Mouse (Mus musculus): ENCODE results near the gene Xylb. TPM values are rescaled to one million over a fixed set of nuclear protein-coding genes. Genes with fewer than 3 reads are reported as not detected.
A peak's percentile ranks its signal among the peaks of the same experiment; 100 is the strongest.

Gene Xylb
- 2.8 and 3.0 TPM in 2 replicates for polyA plus RNA-seq (2015; fragmentation: Nextera tagmentation; extraction: Ambion mirVana)

DNA sequence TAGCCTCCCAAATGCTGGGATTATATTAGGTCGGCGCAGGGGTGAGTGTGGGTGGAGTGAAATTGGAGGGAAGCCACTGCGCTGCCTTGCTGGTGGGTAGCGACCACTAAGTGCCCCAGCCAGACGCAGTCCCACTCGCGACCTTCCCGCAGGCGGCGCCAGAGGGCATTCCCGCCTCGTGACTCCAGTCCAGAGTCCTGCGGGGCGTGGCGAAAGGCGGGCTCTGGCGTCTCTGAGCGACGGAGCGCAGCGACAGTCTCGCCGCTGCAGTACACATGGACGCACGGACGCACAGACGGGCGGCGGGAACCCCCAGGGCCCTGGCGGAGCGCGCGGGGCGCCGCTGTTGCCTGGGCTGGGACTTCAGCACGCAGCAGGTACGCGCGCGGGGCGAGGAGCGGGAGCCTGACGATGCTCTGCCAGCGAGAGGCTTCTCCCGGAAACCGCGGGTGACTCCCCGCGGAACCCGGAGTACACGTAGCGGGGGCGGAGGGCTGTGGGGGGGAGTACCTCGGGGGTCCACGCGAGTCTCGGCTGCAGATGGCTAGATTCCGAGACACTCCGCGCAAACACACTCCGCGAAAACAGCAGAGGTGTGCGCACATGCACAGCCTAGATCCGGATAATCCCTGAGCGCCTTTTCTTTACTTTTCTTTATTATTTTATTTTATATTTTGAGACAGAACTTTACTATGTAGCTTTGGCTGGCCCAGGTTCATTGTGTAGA lies at the start of gene Xylb:
Gene Xylb (plus strand): TSS at position 51 of the 727 bp plus-strand sequence.
- Histone ChIP-seq H3K27me3 (replicated peaks) (no peaks in the 10 kb centered on the region), H3K36me3 (no peaks in the 10 kb centered on the region), H3K9me3 (replicated peaks) (no peaks in the 10 kb centered on the region), H3K4me2 (peak within 1 kb of the TSS; percentile 93), H3K9ac (replicated peaks) (peak within 1 kb of the TSS; percentile 60), H3K27ac (replicated peaks) (peak within 1 kb of the TSS; percentile 38), H3K4me1 (peaks cover 10% of the 10 kb centered on the region; the same call in 1 of the 2 replicates), H3K4me3 (replicated peaks) (peak within 1 kb of the TSS; percentile 66)
- 3% methylated on average over 64 of the region's 65 CpGs for WGBS
- ATAC-seq (ENCODE audit: low FRiP score): peak; percentile 89

DNA sequence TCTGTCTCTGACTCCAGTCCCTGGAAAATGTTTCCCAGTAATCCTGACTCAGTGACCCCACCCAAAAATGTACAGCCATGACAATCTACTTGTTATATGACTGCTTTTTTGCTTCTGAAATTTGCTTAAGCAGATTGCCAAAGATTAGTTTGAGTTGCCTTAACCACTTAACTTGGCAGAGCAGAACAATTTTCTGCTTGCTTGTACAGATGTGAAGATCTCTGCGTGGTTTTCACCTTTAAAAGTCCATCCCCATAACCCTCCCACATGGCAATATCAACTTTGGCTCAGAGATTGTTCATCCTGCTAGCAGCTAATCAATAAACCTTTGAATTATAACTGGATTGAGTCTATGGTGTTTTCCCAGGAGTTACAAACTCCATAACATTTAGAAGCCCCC lies 48.1 kb upstream of the Xylb start:
- Histone ChIP-seq H3K4me3 (replicated peaks) (no peak overlapping the region), H3K9me3 (replicated peaks) (no peaks in the 10 kb centered on the region), H3K4me1 (0 out of 2 replicates have a peak, but pooled peaks cover 3% of the 10 kb centered on the region), H3K36me3 (no peaks in the 10 kb centered on the region), H3K9ac (replicated peaks) (no peak overlapping the region), H3K4me2 (no peak overlapping the region), H3K27ac (replicated peaks) (no peak overlapping the region), H3K27me3 (replicated peaks) (no peaks in the 10 kb centered on the region)
- 85% methylated on average over 1 of the region's 1 CpGs for WGBS
- ATAC-seq (ENCODE audit: low FRiP score): no peak

DNA sequence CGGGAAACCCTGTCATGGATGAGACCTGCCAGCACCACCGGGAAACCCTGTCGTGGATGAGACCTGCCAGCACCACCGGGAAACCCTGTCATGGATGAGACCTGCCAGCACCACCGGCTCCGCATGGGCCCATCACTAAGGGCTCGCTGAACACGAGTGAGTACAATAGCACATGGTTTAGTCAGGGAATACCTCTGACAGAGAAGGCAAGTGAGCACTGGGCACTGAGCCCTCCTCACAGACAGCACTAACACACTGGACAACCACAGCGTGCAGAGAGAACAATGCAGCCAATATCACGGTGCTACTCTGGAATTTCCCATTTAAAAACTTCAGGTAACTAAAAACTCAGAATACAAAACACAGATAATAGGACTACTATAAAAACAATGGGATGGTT lies 44.1 kb upstream of the Xylb start:
- H3K9ac ChIP-seq (replicated peaks): no peak overlapping the region
- WGBS: 89% methylated on average over 10 of the region's 10 CpGs
- no peaks in the 10 kb centered on the region for H3K9me3 ChIP-seq (replicated peaks)
- no peak overlapping the region for H3K27ac ChIP-seq (replicated peaks)
- no peaks in the 10 kb centered on the region for H3K36me3 ChIP-seq
- no peak overlapping the region for H3K4me3 ChIP-seq (replicated peaks)
- H3K4me1 ChIP-seq: 0 out of 2 replicates have a peak, but pooled peaks cover 3% of the 10 kb centered on the region
- no peak for ATAC-seq (ENCODE audit: low FRiP score)
- no peak overlapping the region for H3K4me2 ChIP-seq
- no peaks in the 10 kb centered on the region for H3K27me3 ChIP-seq (replicated peaks)

- Histone ChIP-seq H3K36me3 (no peaks in the 10 kb centered on the region), H3K4me1 (peaks cover 25% of the 10 kb centered on the region), H3K27ac (replicated peaks) (no peak overlapping the region), H3K4me3 (replicated peaks) (no peak overlapping the region), H3K4me2 (no peak overlapping the region), H3K9ac (replicated peaks) (no peak overlapping the region), H3K27me3 (replicated peaks) (no peaks in the 10 kb centered on the region), H3K9me3 (replicated peaks) (no peaks in the 10 kb centered on the region)
- ATAC-seq (ENCODE audit: low FRiP score): no peak
- WGBS: 98% methylated on average over 1 of the region's 1 CpGs
Measured at GRCm38 (mm10) chr9:119318891-119319290, 38.3 kb upstream of the Xylb start.

GRCm38 (mm10) chr9:119320446-119320845 lies 36.7 kb upstream of the Xylb start:
- Histone ChIP-seq H3K4me3 (replicated peaks) (peak overlapping the region; percentile 92; the same call in 1 of the 2 replicates), H3K27me3 (replicated peaks) (no peaks in the 10 kb centered on the region), H3K27ac (replicated peaks) (no peak overlapping the region), H3K4me2 (peak overlapping the region; percentile 95), H3K4me1 (peaks cover 25% of the 10 kb centered on the region), H3K9ac (replicated peaks) (no peak overlapping the region), H3K9me3 (replicated peaks) (no peaks in the 10 kb centered on the region), H3K36me3 (no peaks in the 10 kb centered on the region)
- 85% methylated on average over 7 of the region's 7 CpGs for WGBS
- ATAC-seq (ENCODE audit: low FRiP score): no peak

DNA sequence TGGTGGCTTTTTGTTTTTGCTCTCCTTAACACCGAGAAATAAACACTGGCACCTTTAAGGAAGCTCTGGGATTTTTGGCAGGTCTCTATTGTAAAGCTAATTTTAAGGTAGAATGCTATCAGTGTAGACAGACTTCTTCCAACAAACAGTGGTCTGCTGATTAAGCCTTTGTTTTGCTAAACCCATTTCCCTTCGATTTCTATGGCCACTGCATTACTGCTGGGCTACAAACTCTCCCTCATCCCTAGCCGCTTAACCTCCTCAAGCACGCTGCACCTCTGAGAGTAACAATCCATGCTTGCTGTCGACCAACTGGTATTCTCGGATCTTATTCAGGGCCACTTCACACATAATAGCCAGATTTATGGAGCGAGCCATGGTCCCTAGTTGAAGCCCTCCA lies 36.2 kb upstream of the Xylb start:
- no peak for ATAC-seq (ENCODE audit: low FRiP score)
- Histone ChIP-seq H3K36me3 (no peaks in the 10 kb centered on the region), H3K9ac (replicated peaks) (peak overlapping the region; percentile 83), H3K4me2 (peak overlapping the region; percentile 95), H3K9me3 (replicated peaks) (no peaks in the 10 kb centered on the region), H3K4me3 (replicated peaks) (peak overlapping the region; percentile 92), H3K27ac (replicated peaks) (peak overlapping the region; percentile 95; the same call in 1 of the 2 replicates), H3K4me1 (peaks cover 25% of the 10 kb centered on the region), H3K27me3 (replicated peaks) (no peaks in the 10 kb centered on the region)
- 9% methylated on average over 7 of the region's 7 CpGs for WGBS

DNA sequence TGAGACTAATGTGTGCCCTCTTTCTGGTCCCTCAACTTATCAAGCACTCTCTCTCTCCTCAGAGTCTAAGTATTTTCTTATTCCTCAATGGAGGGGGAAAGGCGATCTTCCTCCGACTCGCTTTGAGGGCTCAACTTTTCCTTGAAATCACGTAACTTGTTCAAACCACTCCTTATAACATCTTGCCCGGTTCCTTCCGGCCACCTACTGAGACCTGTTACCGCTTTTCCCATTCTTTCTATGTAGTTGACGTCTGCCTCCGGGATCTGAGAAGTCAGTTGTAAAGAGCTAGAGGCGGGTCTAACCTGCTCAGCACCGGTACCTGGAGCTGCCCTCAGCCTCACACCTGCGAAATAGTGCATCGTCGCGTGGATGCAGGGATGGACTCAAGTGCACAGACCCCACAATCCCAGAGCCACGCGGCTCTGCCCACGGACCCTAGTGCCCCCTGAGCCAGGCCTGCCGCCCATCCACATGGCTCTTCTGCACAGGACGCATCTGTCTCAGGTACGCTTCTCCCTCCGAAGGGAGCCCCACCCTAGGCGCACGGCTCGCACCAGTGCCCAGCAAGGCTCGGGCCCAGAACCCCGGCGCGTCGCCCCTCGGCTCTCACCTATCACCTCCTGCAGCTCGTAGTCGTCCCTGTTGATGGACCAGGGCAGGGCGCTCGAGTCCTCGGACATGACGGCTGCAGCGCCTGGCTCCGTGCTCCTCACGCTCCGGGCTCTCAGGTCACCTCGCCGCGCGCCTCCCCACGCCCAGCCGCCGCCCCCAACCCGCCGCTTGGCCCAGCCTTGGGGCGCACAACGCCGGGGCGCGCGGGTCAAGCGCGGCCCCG lies 35.6 kb upstream of the Xylb start:
- no peaks in the 10 kb centered on the region for H3K36me3 ChIP-seq
- no peaks in the 10 kb centered on the region for H3K9me3 ChIP-seq (replicated peaks)
- peak overlapping the region; percentile 92 for H3K4me3 ChIP-seq (replicated peaks)
- peaks cover 25% of the 10 kb centered on the region for H3K4me1 ChIP-seq
- WGBS: under 1% methylated on average over 53 of the region's 59 CpGs
- no peaks in the 10 kb centered on the region for H3K27me3 ChIP-seq (replicated peaks)
- peak overlapping the region; percentile 83 for H3K9ac ChIP-seq (replicated peaks)
- peak overlapping the region; percentile 95 for H3K4me2 ChIP-seq
- peak overlapping the region; percentile 95 for H3K27ac ChIP-seq (replicated peaks)
- ATAC-seq (ENCODE audit: low FRiP score): peak; percentile 39

- H3K4me1 ChIP-seq: peaks cover 25% of the 10 kb centered on the region
- under 1% methylated on average over 76 of the region's 76 CpGs for WGBS
- ATAC-seq (ENCODE audit: low FRiP score): peak; percentile 98
- H3K36me3 ChIP-seq: no peaks in the 10 kb centered on the region
- H3K27ac ChIP-seq (replicated peaks): peak within 1 kb of the TSS; percentile 95
- no peaks in the 10 kb centered on the region for H3K9me3 ChIP-seq (replicated peaks)
- no peaks in the 10 kb centered on the region for H3K27me3 ChIP-seq (replicated peaks)
- peak within 1 kb of the TSS; percentile 95 for H3K4me2 ChIP-seq
- H3K9ac ChIP-seq (replicated peaks): peak within 1 kb of the TSS; percentile 83
- H3K4me3 ChIP-seq (replicated peaks): peak within 1 kb of the TSS; percentile 92
Measured at GRCm38 (mm10) chr9:119322289-119323259, 34.6 kb upstream of the Xylb start, which contains the start of gene Oxsr1. Gene Oxsr1 (minus strand): TSS chr9:119322427.

DNA sequence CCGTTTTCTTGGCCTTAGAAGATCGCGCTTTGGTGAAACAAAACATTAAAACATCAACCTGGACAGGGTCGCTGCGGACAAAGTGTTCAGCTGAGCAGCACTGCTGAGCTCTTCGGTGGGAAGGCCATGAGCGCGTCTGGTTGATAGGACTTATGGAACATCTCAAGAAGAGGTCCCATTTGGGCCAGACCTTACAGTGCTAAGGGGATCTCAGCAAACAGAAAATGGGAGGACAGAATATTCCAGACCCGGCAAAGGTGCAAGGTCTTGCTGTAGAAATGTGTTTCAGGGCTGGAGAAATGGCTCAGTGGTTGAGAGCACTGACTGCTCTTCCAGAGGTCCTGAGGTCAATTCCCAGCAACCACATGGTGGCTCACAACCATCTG lies 33.9 kb upstream of the Xylb start:
- ATAC-seq (ENCODE audit: low FRiP score): peak; percentile 18
- 5% methylated on average over 9 of the region's 9 CpGs for WGBS
- H3K4me1 ChIP-seq: peaks cover 25% of the 10 kb centered on the region
- H3K9me3 ChIP-seq (replicated peaks): no peaks in the 10 kb centered on the region
- no peaks in the 10 kb centered on the region for H3K36me3 ChIP-seq
- H3K4me3 ChIP-seq (replicated peaks): peak overlapping the region; percentile 92
- H3K4me2 ChIP-seq: peak overlapping the region; percentile 95
- peak overlapping the region; percentile 83 for H3K9ac ChIP-seq (replicated peaks)
- peak overlapping the region; percentile 95 for H3K27ac ChIP-seq (replicated peaks)
- H3K27me3 ChIP-seq (replicated peaks): no peaks in the 10 kb centered on the region

- Histone ChIP-seq H3K9me3 (replicated peaks) (no peaks in the 10 kb centered on the region), H3K36me3 (no peaks in the 10 kb centered on the region), H3K4me3 (replicated peaks) (no peak overlapping the region), H3K27ac (replicated peaks) (no peak overlapping the region), H3K27me3 (replicated peaks) (no peaks in the 10 kb centered on the region), H3K9ac (replicated peaks) (no peak overlapping the region), H3K4me1 (peaks cover 25% of the 10 kb centered on the region), H3K4me2 (no peak overlapping the region)
- WGBS: 71% methylated on average over 1 of the region's 1 CpGs
- no peak for ATAC-seq (ENCODE audit: low FRiP score)
Measured at GRCm38 (mm10) chr9:119324130-119324529, 33.1 kb upstream of the Xylb start.

GRCm38 (mm10) chr9:119328488-119328887 lies 28.7 kb upstream of the Xylb start:
- no peak overlapping the region for H3K4me3 ChIP-seq (replicated peaks)
- ATAC-seq (ENCODE audit: low FRiP score): no peak
- H3K9me3 ChIP-seq (replicated peaks): no peaks in the 10 kb centered on the region
- WGBS: 84% methylated on average over 3 of the region's 3 CpGs
- no peak overlapping the region for H3K4me2 ChIP-seq
- no peaks in the 10 kb centered on the region for H3K27me3 ChIP-seq (replicated peaks)
- H3K27ac ChIP-seq (replicated peaks): no peak overlapping the region
- H3K9ac ChIP-seq (replicated peaks): no peak overlapping the region
- H3K36me3 ChIP-seq: no peaks in the 10 kb centered on the region
- no peaks in the 10 kb centered on the region for H3K4me1 ChIP-seq
